8 mouse cellular contexts compared by ENCODE assay signal in genomic region chr14:45878428-45878827, GRCm38 (mm10).
DNase-seq lines count a peak whose midpoint lies in the region; ATAC-seq and TF ChIP-seq lines count a peak whose summit lies in the region.

No protein-coding gene starts in this region.

- 0 out of 2 replicates have a peak, but pooled peaks cover 2% of the 10 kb centered on the region for H3K27me3 ChIP-seq in limb, embryonic 11.5 days (ENCODE audit: control insufficient read depth, insufficient read depth, low read length)

- peak; percentile 37 for DNase-seq in gastrocnemius, adult 18-20 months (ENCODE audit: low spot score)
- no peak for DNase-seq in gastrocnemius, postnatal 25 days
- DNase-seq in cerebellum, postnatal 36 days: peak; percentile 14 to 29
- peak; percentile 26 for DNase-seq in gastrocnemius, adult 2 months
- peak; percentile 9 for DNase-seq in kidney, adult 11 months
- peak; percentile 77 for DNase-seq in limb, embryonic 11.5 days (ENCODE audit: low spot score)
- peak; percentile 46 for DNase-seq in neural tube, embryonic 10.5 days (ENCODE audit: extremely low spot score, low spot score)
- DNase-seq in yolk sac, embryonic 10.5 days (ENCODE audit: low spot score): peak; percentile 14

- no peaks in the 10 kb centered on the region for H3K36me3 ChIP-seq in limb, embryonic 11.5 days (ENCODE audit: control insufficient read depth, insufficient read depth, low read length)

- 16% methylated on average over 9 of the region's 9 CpGs for WGBS in limb, embryonic 11.5 days

- H3K4me2 ChIP-seq in limb, embryonic 11.5 days (ENCODE audit: low read depth, severe bottlenecking): no peak overlapping the region

- H3K9me3 ChIP-seq in limb, embryonic 11.5 days (ENCODE audit: control insufficient read depth, low read length): no peaks in the 10 kb centered on the region

- no peak for ATAC-seq in limb, embryonic 11.5 days (ENCODE audit: insufficient number of reproducible peaks, low FRiP score, low TSS enrichment, low read depth)

- H3K9ac ChIP-seq in limb, embryonic 11.5 days (ENCODE audit: low read length): no peak overlapping the region

- H3K27ac ChIP-seq in gastrocnemius, adult 2 months: no peak overlapping the region
- no peak overlapping the region for H3K27ac ChIP-seq in limb, embryonic 11.5 days (replicated peaks; ENCODE audit: low read depth, low read length)

- intact Hi-C loops in gastrocnemius, adult 2 months (cut with DNase I): loop anchor here (2.0 to 10.0 kb wide), 2 partner anchors 686 to 846 kb away; no protein-coding TSS in a partner anchor

- H3K4me3 ChIP-seq in gastrocnemius, adult 2 months: peak overlapping the region; percentile 28; the same call in 1 of the 2 replicates
- H3K4me3 ChIP-seq in limb, embryonic 11.5 days (ENCODE audit: low read depth, low read length): no peak overlapping the region

- H3K4me1 ChIP-seq in limb, embryonic 11.5 days (ENCODE audit: control insufficient read depth, insufficient read depth, low read length): no peaks in the 10 kb centered on the region

- TF ChIP-seq CTCF in gastrocnemius, adult 2 months (IDR thresholded peaks at IDR 0.05): peak; percentile 78
